Mouse (Mus musculus) cortical plate, adult 2 months (tissue): ENCODE measurements around the gene Tollip.

Experiments used
- CTCF ChIP-seq: fragments of 200-500 bp; IDR thresholded peaks from 2 replicates; pipeline ENCODE4 v1.5.1; 2011; ENCODE audit warnings: mild to moderate bottlenecking, control low read depth, low read length; ENCODE audit not compliant: insufficient read depth; ENCODE audit errors: extremely low read depth
- POLR2A ChIP-seq: fragments of 200-500 bp; IDR thresholded peaks from 2 replicates; pipeline ENCODE4 v1.6.1; 2011; ENCODE audit warnings: mild to moderate bottlenecking, low read length, control low read depth; ENCODE audit not compliant: insufficient read depth; ENCODE audit errors: extremely low read depth

DNA sequence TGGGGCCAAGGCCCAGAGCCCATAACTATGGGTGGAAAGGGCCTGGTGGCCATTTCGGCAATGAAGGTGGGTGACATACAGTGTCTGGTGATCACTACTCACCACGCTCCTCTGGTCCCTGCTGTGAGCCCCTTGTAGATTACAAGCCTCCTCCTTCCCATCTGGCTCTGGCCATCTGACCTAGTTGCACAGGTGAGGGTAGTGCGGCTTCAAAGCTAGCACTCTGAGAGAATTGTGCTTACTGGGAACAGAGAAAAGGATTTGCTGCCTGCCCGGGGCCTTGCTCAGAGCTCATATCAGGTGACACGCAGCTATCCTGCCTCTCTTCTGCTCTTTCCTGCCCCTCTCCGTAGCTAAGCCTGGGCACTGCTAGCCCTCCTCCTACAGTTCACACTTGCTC lies 35.3 kb upstream of the Tollip start:
- TF ChIP-seq CTCF: no peak
- no peak for TF ChIP-seq POLR2A
